Mouse (Mus musculus) 3T3-L1 (cell line): ENCODE measurements around the gene Gm48551.

Experiments used
- DNase-seq: peaks from one replicate; pipeline ENCODE4 v3.0.0-alpha.2; 2015; ENCODE audit warnings: low read depth, low spot score

Gm48551 gene

GRCm38 (mm10) chr10:81417227-81418215 lies 33.3 kb downstream of the Gm48551 start:
- no peak for DNase-seq

- no peak for DNase-seq
These were observed 34.2 kb downstream of the Gm48551 start for GRCm38 (mm10) chr10:81418216-81419070.

GRCm38 (mm10) chr10:81419111-81419928 lies 35.1 kb downstream of the Gm48551 start:
- DNase-seq = no peak

GRCm38 (mm10) chr10:81420191-81420767 lies 36.0 kb downstream of the Gm48551 start:
- DNase-seq = no peak

GRCm38 (mm10) chr10:81421041-81421796 lies 37.0 kb downstream of the Gm48551 start:
- DNase-seq = no peak

- no peak for DNase-seq
These were observed 37.5 kb downstream of the Gm48551 start for GRCm38 (mm10) chr10:81421797-81422100.

- no peak for DNase-seq
These were observed 37.9 kb downstream of the Gm48551 start for GRCm38 (mm10) chr10:81422191-81422590.

GRCm38 (mm10) chr10:81422661-81423217 lies 38.5 kb downstream of the Gm48551 start:
- no peak for DNase-seq

- DNase-seq = no peak
These were observed 39.4 kb downstream of the Gm48551 start for GRCm38 (mm10) chr10:81423476-81424245.

- DNase-seq = peak; percentile 81
These were observed 40.2 kb downstream of the Gm48551 start for GRCm38 (mm10) chr10:81424246-81425051.

GRCm38 (mm10) chr10:81425236-81425850 lies 41.1 kb downstream of the Gm48551 start:
- peak; percentile 88 for DNase-seq

GRCm38 (mm10) chr10:81426081-81426671 lies 41.9 kb downstream of the Gm48551 start:
- DNase-seq = no peak

GRCm38 (mm10) chr10:81426897-81427296 lies 42.6 kb downstream of the Gm48551 start:
- DNase-seq = peak; percentile 58

- DNase-seq = no peak
These were observed 43.1 kb downstream of the Gm48551 start for GRCm38 (mm10) chr10:81427327-81427726.

GRCm38 (mm10) chr10:81427804-81428506 lies 43.7 kb downstream of the Gm48551 start:
- DNase-seq = no peak

- DNase-seq = no peak
These were observed 44.2 kb downstream of the Gm48551 start for GRCm38 (mm10) chr10:81428507-81428870.

- DNase-seq = no peak
These were observed 44.8 kb downstream of the Gm48551 start for GRCm38 (mm10) chr10:81429092-81429491.
